Mouse (Mus musculus): Measurements from ENCODE around the gene Ubqln3.

Gene Ubqln3

GRCm38 (mm10) chr7:104143179-104143578, at the start of gene Ubqln3:
Gene Ubqln3, minus strand, starts transcription at chr7:104143279.
- DNase-seq (ENCODE audit: extremely low read depth, low read depth, low spot score): no peak

- no peak for DNase-seq (ENCODE audit: extremely low read depth, low read depth, low spot score)
These were observed 48.2 kb upstream of the Ubqln3 start for GRCm38 (mm10) chr7:104191275-104191674.

GRCm38 (mm10) chr7:104183292-104183691, 40.2 kb upstream of the Ubqln3 start, which contains the start of gene Olfr648:
Gene Olfr648, minus strand, starts transcription at chr7:104183392.
- DNase-seq (ENCODE audit: extremely low read depth, low read depth, low spot score): no peak

- DNase-seq (ENCODE audit: extremely low read depth, low read depth, low spot score): no peak
These were observed 36.0 kb upstream of the Ubqln3 start for GRCm38 (mm10) chr7:104179074-104179473.

- DNase-seq (ENCODE audit: extremely low read depth, low read depth, low spot score): no peak
These were observed 35.5 kb upstream of the Ubqln3 start for GRCm38 (mm10) chr7:104178422-104179054.

GRCm38 (mm10) chr7:104175085-104175484, 32.0 kb upstream of the Ubqln3 start:
- no peak for DNase-seq (ENCODE audit: extremely low read depth, low read depth, low spot score)

- DNase-seq (ENCODE audit: extremely low read depth, low read depth, low spot score): no peak
These were observed 26.6 kb upstream of the Ubqln3 start for GRCm38 (mm10) chr7:104169634-104170204.

- no peak for DNase-seq (ENCODE audit: extremely low read depth, low read depth, low spot score)
These were observed 24.0 kb upstream of the Ubqln3 start for GRCm38 (mm10) chr7:104167105-104167504.

GRCm38 (mm10) chr7:104150456-104150855, 7.4 kb upstream of the Ubqln3 start, which contains the start of gene Ubqlnl:
Gene Ubqlnl, minus strand, starts transcription at chr7:104150556.
- DNase-seq (ENCODE audit: extremely low read depth, low read depth, low spot score): no peak

GRCm38 (mm10) chr7:104137305-104137704, 5.8 kb downstream of the Ubqln3 start, which contains the start of gene Olfr643:
Gene Olfr643, minus strand, starts transcription at chr7:104137405.
- no peak for DNase-seq (ENCODE audit: extremely low read depth, low read depth, low spot score)

- no peak for DNase-seq (ENCODE audit: extremely low read depth, low read depth, low spot score)
These were observed 13.4 kb downstream of the Ubqln3 start, which contains the start of gene Ubqln5 for GRCm38 (mm10) chr7:104129726-104130125. Gene Ubqln5, minus strand, starts transcription at chr7:104129826.

GRCm38 (mm10) chr7:104104757-104104972, 38.4 kb downstream of the Ubqln3 start, which contains the start of gene Olfr646:
Gene Olfr646, plus strand, starts transcription at chr7:104104873.
- DNase-seq (ENCODE audit: extremely low read depth, low read depth, low spot score): no peak

GRCm38 (mm10) chr7:104103913-104104756, 38.9 kb downstream of the Ubqln3 start:
- no peak for DNase-seq (ENCODE audit: extremely low read depth, low read depth, low spot score)
